Mouse (Mus musculus): ENCODE measurements around the gene Fam207a. TPM values are rescaled to one million over a fixed set of nuclear protein-coding genes. Genes with fewer than 3 reads are reported as not detected.
A peak's percentile ranks its signal among the peaks of the same experiment; 100 is the strongest.

Gene Fam207a
- polyA plus RNA-seq, 1 experiment = 88.9 TPM

DNA sequence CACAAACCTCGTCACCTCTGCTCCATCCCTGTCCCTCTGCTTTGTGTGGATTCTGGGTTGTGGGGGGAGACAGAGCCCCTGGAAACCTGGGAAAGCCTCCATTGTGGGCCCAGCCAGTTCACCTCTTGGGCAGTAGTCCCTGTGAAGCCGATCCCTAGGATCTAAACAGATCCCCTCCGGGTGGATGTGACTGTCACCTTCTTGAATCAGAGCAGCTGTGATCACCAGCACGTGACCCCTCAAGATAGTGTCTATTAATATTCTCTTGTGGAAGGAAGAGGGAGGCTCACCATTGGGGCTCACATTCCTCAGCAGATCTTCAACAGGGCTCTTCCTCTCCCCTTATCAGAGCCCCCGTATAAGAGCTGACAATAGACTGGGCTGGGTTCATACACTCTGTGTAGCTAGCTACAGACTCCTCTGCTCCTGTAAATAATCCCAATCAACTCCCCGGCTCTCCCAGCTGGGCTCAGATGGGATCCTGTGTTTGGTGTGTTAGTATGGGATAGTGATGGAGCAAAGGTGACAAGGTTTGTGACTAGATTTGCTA is 66.8 kb downstream of the Fam207a start:
- peaks cover 21% of the 10 kb centered on the region for H3K36me3 ChIP-seq (replicated peaks; ENCODE audit: low read length)

DNA sequence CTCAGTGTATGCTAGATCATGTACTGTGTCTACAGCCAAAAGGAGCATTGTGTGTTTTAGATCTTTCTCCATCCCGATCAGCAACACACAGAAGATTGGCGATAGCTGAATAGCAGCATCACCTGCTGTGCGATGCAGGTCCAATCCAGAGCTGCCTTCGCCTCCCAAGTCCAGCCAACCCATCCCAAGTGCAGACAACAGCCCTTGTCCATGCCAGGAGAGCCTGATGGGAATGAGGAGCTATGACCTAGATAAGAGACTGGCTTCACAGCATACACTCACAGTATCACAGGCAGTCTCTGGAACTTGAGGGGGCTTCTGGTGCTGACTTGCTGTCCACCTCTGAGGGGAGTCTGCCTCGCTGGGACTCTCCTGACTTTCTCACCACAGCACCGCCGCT is 67.4 kb downstream of the Fam207a start:
- Histone ChIP-seq H3K4me1 (peaks cover 76% of the 10 kb centered on the region), H3K4me3 (replicated peaks) (peak overlapping the region; percentile 66), H3K36me3 (replicated peaks; ENCODE audit: low read length) (peaks cover 16% of the 10 kb centered on the region), H3K9me3 (peaks cover 15% of the 10 kb centered on the region), H3K27me3 (replicated peaks) (peaks cover 4% of the 10 kb centered on the region)
- TF ChIP-seq FLI1 (IDR thresholded peaks at IDR 0.05; ENCODE audit: low read length) = no peak
- no peak for TF ChIP-seq GATA1 (IDR thresholded peaks at IDR 0.05; ENCODE audit: borderline replicate concordance, low read length)

More for the DNA sequence above, 66.8 kb downstream of the Fam207a start:
- no peak for TF ChIP-seq FLI1 (IDR thresholded peaks at IDR 0.05; ENCODE audit: low read length)
- TF ChIP-seq GATA1 (IDR thresholded peaks at IDR 0.05; ENCODE audit: borderline replicate concordance, low read length) = no peak
- Histone ChIP-seq H3K9me3 (peaks cover 21% of the 10 kb centered on the region), H3K4me1 (peaks cover 72% of the 10 kb centered on the region), H3K4me3 (replicated peaks) (peak overlapping the region; percentile 91), H3K27me3 (replicated peaks) (peaks cover 4% of the 10 kb centered on the region)

DNA sequence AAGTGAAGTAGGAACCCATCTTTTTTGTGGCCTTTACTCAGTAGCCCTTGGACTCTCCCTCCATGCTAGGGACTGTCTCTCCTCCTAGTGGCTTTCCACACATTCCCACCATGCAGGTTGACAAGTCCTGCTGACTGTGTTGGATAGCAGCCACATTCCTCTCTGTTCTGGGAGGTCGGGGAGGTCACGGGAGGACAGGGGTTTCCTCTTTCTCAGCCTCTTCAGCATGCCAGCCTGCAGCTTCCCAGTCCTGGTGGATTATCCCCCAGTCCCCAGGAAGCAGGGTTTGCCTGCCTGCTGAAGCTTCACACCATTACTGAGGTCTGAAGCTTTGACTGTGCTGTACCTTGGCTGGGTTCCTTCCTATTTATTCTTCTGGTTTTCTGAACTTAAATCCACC is 67.8 kb downstream of the Fam207a start:
- H3K4me1 ChIP-seq = peaks cover 77% of the 10 kb centered on the region

DNA sequence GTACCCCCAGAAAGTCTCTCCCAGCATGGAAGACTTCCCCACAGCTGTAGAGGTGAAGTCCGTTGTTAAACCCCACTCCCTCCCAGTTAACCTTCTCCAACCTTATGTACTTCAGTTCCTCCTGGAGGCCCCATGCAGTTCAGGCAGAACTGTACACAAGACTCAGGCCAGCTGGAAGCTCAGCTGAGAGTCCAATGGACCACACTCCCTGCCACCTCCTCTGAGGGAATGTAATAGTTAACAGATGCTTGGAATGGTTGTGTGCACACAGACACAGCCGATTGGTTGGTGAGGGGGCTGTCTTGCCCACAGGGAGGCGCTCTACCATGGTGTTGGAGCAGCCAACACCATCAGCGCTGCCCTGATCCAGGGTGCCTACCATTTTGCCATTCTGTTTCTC is 73.3 kb downstream of the Fam207a start:
- Histone ChIP-seq H3K27me3 (replicated peaks) (no peaks in the 10 kb centered on the region), H3K4me3 (replicated peaks) (no peak overlapping the region), H3K9me3 (no peaks in the 10 kb centered on the region), H3K36me3 (replicated peaks; ENCODE audit: low read length) (no peaks in the 10 kb centered on the region), H3K4me1 (peaks cover 80% of the 10 kb centered on the region)
- no peak for TF ChIP-seq FLI1 (IDR thresholded peaks at IDR 0.05; ENCODE audit: low read length)
- TF ChIP-seq GATA1 (IDR thresholded peaks at IDR 0.05; ENCODE audit: borderline replicate concordance, low read length) = no peak

More for the DNA sequence above, 67.8 kb downstream of the Fam207a start:
- Histone ChIP-seq H3K4me3 (replicated peaks) (no peak overlapping the region), H3K9me3 (peaks cover 11% of the 10 kb centered on the region), H3K27me3 (replicated peaks) (peaks cover 4% of the 10 kb centered on the region), H3K36me3 (replicated peaks; ENCODE audit: low read length) (peaks cover 11% of the 10 kb centered on the region)
- TF ChIP-seq FLI1 (IDR thresholded peaks at IDR 0.05; ENCODE audit: low read length) (no peak), GATA1 (IDR thresholded peaks at IDR 0.05; ENCODE audit: borderline replicate concordance, low read length) (no peak)

DNA sequence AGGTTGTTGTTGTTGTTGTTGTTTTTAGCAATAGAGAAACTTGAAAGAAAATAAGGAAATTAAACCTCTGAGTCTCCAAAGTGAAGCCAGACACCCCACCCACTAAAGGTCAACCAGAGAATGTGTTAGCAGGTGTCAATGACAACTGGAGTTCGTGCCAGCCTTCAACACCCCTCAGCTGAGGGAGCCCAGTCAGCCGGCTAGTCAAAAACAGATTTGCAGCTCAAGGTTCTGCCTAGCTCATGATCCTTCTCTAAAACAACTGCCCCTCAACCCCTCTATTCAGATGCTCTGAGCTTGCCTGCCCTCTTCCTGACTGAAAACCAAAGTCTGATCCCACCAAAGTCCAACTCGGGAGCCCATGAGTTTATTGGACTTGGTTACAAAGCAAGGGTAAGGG is 73.8 kb downstream of the Fam207a start:
- no peak overlapping the region for H3K4me3 ChIP-seq (replicated peaks)
- no peaks in the 10 kb centered on the region for H3K9me3 ChIP-seq
- H3K36me3 ChIP-seq (replicated peaks; ENCODE audit: low read length) = no peaks in the 10 kb centered on the region
- peaks cover 80% of the 10 kb centered on the region for H3K4me1 ChIP-seq
- no peaks in the 10 kb centered on the region for H3K27me3 ChIP-seq (replicated peaks)
- TF ChIP-seq GATA1 (IDR thresholded peaks at IDR 0.05; ENCODE audit: borderline replicate concordance, low read length) (no peak), FLI1 (IDR thresholded peaks at IDR 0.05; ENCODE audit: low read length) (no peak)

DNA sequence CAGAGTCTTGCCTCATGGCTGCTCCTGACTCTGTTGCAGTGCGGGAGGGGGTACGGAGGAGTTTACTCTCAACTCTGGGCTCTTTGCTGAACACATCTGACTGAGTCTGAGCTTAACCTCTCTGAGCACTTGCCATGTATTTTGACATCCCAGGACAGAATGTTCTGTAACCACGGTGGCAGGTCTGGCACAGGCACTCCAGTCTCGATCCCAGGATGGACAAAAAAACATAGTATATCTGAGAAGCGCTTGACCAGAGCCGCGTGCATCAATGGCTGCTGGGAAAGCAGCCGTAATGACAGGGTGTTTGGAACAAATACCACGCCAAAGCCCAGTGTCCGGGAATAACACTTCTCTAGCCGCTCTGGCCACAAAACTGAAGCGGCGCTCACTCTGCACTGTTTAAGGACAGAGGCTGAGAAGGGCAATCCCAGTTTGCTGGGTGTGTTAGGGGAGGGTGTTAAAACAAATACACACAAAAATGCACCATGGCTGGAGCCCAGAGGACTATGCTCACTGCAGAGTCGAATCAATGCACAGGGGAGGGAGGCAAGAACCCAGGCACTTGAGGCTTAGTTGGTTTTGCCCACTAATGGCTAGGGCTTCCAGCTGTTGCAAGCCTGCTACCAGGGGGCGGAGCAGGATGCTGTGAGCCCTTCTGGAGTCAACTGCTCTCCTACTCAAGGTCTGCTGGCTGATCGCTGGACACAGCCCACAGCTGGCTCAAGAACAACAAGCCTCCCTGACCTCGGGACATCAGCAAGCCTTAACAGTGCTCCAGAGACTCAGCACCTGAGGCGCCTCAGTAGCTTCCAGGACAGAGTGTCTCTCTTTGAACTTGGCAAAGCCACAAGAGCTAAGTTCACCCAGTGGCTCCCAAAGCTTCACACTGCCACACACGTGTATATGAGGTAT is 74.5 kb downstream of the Fam207a start:
- Histone ChIP-seq H3K9me3 (no peaks in the 10 kb centered on the region), H3K36me3 (replicated peaks; ENCODE audit: low read length) (no peaks in the 10 kb centered on the region), H3K4me1 (peaks cover 80% of the 10 kb centered on the region), H3K27me3 (replicated peaks) (no peaks in the 10 kb centered on the region), H3K4me3 (replicated peaks) (peak overlapping the region; percentile 64)
- TF ChIP-seq GATA1 (IDR thresholded peaks at IDR 0.05; ENCODE audit: borderline replicate concordance, low read length) = no peak
- no peak for TF ChIP-seq FLI1 (IDR thresholded peaks at IDR 0.05; ENCODE audit: low read length)

DNA sequence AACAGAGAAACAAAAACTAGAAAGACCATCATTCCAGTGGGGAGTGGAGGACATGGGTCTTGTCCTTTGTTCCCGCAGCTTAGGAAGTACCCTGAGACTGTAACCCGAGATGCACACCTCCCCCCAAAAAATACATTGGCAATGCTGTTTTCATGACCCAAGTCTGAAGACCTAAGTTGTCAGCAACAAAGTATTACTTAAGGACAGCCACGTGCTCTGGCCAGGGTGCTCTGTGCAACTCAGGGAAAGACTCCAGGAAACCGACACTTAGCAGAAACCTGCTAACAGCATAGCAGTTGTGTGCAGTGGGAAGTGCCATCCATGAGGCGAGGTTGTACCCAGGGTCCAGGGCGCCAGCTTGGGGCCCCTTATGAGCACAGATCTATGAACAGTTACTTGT is 75.3 kb downstream of the Fam207a start:
- no peaks in the 10 kb centered on the region for H3K27me3 ChIP-seq (replicated peaks)
- H3K9me3 ChIP-seq = no peaks in the 10 kb centered on the region
- peak overlapping the region; percentile 2 for H3K4me3 ChIP-seq (replicated peaks)
- no peak for TF ChIP-seq FLI1 (IDR thresholded peaks at IDR 0.05; ENCODE audit: low read length)
- TF ChIP-seq GATA1 (IDR thresholded peaks at IDR 0.05; ENCODE audit: borderline replicate concordance, low read length) = no peak
- H3K36me3 ChIP-seq (replicated peaks; ENCODE audit: low read length) = no peaks in the 10 kb centered on the region
- peaks cover 80% of the 10 kb centered on the region for H3K4me1 ChIP-seq

DNA sequence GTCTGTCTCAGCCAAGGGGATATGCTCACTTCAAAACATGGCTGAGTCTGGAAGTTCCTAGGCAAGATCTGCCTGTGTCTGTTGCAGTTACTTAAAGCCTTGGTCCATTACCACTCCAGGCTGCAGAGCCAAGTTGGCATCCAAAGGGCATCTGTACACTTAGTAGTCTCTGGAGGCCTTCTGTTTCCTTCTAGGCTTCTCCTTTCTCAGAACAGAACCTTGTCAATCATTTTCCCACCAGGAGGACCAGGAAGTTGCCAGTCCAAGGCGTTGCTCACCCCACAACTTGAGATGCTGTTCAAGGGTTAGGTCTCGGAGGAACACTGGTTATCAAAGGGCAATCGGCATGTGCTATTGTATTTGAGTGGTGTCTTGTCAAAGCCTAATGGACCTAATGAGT is 76.6 kb downstream of the Fam207a start:
- Histone ChIP-seq H3K36me3 (replicated peaks; ENCODE audit: low read length) (no peaks in the 10 kb centered on the region), H3K4me3 (replicated peaks) (no peak overlapping the region), H3K4me1 (peaks cover 89% of the 10 kb centered on the region), H3K27me3 (replicated peaks) (no peaks in the 10 kb centered on the region), H3K9me3 (no peaks in the 10 kb centered on the region)
- TF ChIP-seq GATA1 (IDR thresholded peaks at IDR 0.05; ENCODE audit: borderline replicate concordance, low read length) (no peak), FLI1 (IDR thresholded peaks at IDR 0.05; ENCODE audit: low read length) (no peak)

DNA sequence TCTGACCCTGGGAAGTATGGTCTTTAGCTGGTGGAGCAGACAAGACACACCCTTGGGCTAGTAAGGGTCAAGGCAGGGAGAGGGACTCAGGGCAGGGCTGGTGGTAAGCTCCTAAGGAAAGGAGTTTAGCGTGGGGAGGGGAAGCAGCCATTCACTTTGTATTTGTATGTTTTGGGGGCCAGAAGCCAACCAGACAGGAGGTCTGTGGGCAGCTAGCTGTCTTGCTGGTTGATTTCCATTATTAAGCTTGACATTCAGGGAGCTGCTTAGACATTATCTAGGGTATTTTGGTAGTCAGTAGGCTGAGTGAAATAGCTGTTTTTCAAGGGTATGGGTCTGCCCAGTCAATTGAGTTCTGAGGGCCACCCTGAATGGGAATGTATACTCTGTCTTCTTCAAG is 77.6 kb downstream of the Fam207a start:
- Histone ChIP-seq H3K36me3 (replicated peaks; ENCODE audit: low read length) (no peaks in the 10 kb centered on the region), H3K4me3 (replicated peaks) (no peak overlapping the region), H3K27me3 (replicated peaks) (no peaks in the 10 kb centered on the region), H3K4me1 (peaks cover 92% of the 10 kb centered on the region), H3K9me3 (no peaks in the 10 kb centered on the region)
- TF ChIP-seq GATA1 (IDR thresholded peaks at IDR 0.05; ENCODE audit: borderline replicate concordance, low read length) = no peak
- no peak for TF ChIP-seq FLI1 (IDR thresholded peaks at IDR 0.05; ENCODE audit: low read length)

Other genes starting within 250 kb of the Fam207a start
- 0.65 and 1.6 TPM in 2 replicates for gene Adarb1, start 97.5 kb downstream of the Fam207a start, polyA plus RNA-seq (2012; ENCODE audit: insufficient read depth, low replicate concordance)
- gene Itgb2, start 14.5 kb upstream of the Fam207a start, polyA plus RNA-seq (2012; ENCODE audit: insufficient read depth, low replicate concordance) = 35.5 and 120 TPM in 2 replicates
- gene Pttg1ip, start 65.9 kb upstream of the Fam207a start, polyA plus RNA-seq (2012; ENCODE audit: insufficient read depth, low replicate concordance) = 284 and 814 TPM in 2 replicates
- 11.6 and 90.7 TPM in 2 replicates for gene Sumo3, start 90.3 kb upstream of the Fam207a start, polyA plus RNA-seq (2012; ENCODE audit: insufficient read depth, low replicate concordance)
- gene Gm49325, start 90.4 kb upstream of the Fam207a start, polyA plus RNA-seq (2012; ENCODE audit: insufficient read depth, low replicate concordance) = 9.0 and 23.2 TPM in 2 replicates
- 14.2 and 28.4 TPM in 2 replicates for gene Ube2g2, start 106.5 kb upstream of the Fam207a start, polyA plus RNA-seq (2012; ENCODE audit: insufficient read depth, low replicate concordance)
- 1.0 and 1.3 TPM in 2 replicates for gene Tspear, start 170.8 kb upstream of the Fam207a start, polyA plus RNA-seq (2012; ENCODE audit: insufficient read depth, low replicate concordance)
- gene Gm19402, start 175.0 kb upstream of the Fam207a start, polyA plus RNA-seq (2012; ENCODE audit: insufficient read depth, low replicate concordance) = not detected in 2 replicates
- gene Gm9508, start 181.4 kb upstream of the Fam207a start, polyA plus RNA-seq (2012; ENCODE audit: insufficient read depth, low replicate concordance) = not detected in 2 replicates
- not detected in 2 replicates for gene Gm10272, start 190.8 kb upstream of the Fam207a start, polyA plus RNA-seq (2012; ENCODE audit: insufficient read depth, low replicate concordance)
- gene Gm10024, start 195.7 kb upstream of the Fam207a start, polyA plus RNA-seq (2012; ENCODE audit: insufficient read depth, low replicate concordance) = not detected in 2 replicates
- gene Gm10142, start 200.0 kb upstream of the Fam207a start, polyA plus RNA-seq (2012; ENCODE audit: insufficient read depth, low replicate concordance) = not detected in 2 replicates
- gene Krtap12-1, start 204.8 kb upstream of the Fam207a start, polyA plus RNA-seq (2012; ENCODE audit: insufficient read depth, low replicate concordance) = not detected in 2 replicates
- gene Gm10100, start 210.7 kb upstream of the Fam207a start, polyA plus RNA-seq (2012; ENCODE audit: insufficient read depth, low replicate concordance) = not detected in 2 replicates
- gene Gm18596, start 226.9 kb upstream of the Fam207a start, polyA plus RNA-seq (2012; ENCODE audit: insufficient read depth, low replicate concordance) = not detected in 2 replicates
- gene Gm9736, start 235.6 kb upstream of the Fam207a start, polyA plus RNA-seq (2012; ENCODE audit: insufficient read depth, low replicate concordance) = not detected in 2 replicates
- gene Gm3233, start 243.9 kb upstream of the Fam207a start, polyA plus RNA-seq (2012; ENCODE audit: insufficient read depth, low replicate concordance) = not detected in 2 replicates

Data from megakaryocyte, embryonic 14.5 days (primary cell).